In the genomic region with DNA sequence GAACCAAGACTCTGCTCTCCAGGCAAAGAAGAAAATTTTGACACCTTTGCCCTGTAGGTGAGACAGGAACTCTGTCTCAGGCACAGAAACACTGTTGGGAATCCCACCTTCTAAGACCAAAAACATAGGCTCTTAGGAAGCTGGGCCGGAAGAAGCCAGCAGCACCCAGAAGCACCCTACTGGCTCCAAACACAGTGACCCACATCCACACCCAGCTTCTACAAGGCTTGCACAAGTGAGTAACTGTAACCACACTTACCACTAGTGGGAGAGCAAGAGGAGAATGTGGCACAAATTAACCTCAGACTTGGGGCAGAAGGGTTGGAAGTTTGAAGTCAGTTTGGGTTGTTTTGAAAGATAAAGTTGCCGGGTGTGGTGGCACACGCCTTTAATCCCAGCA, we compare ENCODE assay signal across 8 mouse cellular contexts. TPM values are rescaled to one million over a fixed set of nuclear protein-coding genes. Genes with fewer than 3 reads are reported as not detected.
DNase-seq lines count a peak whose midpoint lies in the region; ATAC-seq and TF ChIP-seq lines count a peak whose summit lies in the region.

No protein-coding gene starts in this region.

- H3K9ac ChIP-seq in limb, embryonic 11.5 days (ENCODE audit: low read length) = no peak overlapping the region
- no peak overlapping the region for H3K9ac ChIP-seq in stomach, postnatal 0 days (ENCODE audit: low read length)

- 74% methylated on average over 3 of the region's 3 CpGs for WGBS in limb, embryonic 11.5 days
- WGBS in stomach, postnatal 0 days = 79% methylated on average over 3 of the region's 3 CpGs

- ATAC-seq in frontal cortex, adult (ENCODE audit: low TSS enrichment) = 0 out of 2 replicates have a peak, but pooled peaks have one; percentile 3
- no peak for ATAC-seq in limb, embryonic 11.5 days (ENCODE audit: insufficient number of reproducible peaks, low FRiP score, low TSS enrichment, low read depth)
- no peak for ATAC-seq in stomach, postnatal 0 days (ENCODE audit: low FRiP score, low TSS enrichment)

- no peak for TF ChIP-seq CTCF in testis, adult 2 months (IDR thresholded peaks at IDR 0.05; ENCODE audit: control insufficient read depth, insufficient read depth, insufficient replicate concordance, low read depth, low read length)
- TF ChIP-seq CTCF in stomach, postnatal 0 days (IDR thresholded peaks at IDR 0.05; ENCODE audit: low read depth) = peak; percentile 30; the same call in 1 of the 2 replicates

- no peak for TF ChIP-seq POLR2A in testis, adult 2 months (IDR thresholded peaks at IDR 0.05; ENCODE audit: control insufficient read depth, low read depth, low read length)

- no peaks in the 10 kb centered on the region for H3K9me3 ChIP-seq in limb, embryonic 11.5 days (ENCODE audit: control insufficient read depth, low read length)
- H3K9me3 ChIP-seq in stomach, postnatal 0 days (ENCODE audit: control insufficient read depth, low read length) = no peaks in the 10 kb centered on the region

- no peak overlapping the region for H3K4me3 ChIP-seq in testis, adult 2 months (ENCODE audit: control insufficient read depth, low read depth, low read length)
- H3K4me3 ChIP-seq in limb, embryonic 11.5 days (ENCODE audit: low read depth, low read length) = no peak overlapping the region
- H3K4me3 ChIP-seq in stomach, postnatal 0 days (ENCODE audit: low read depth, low read length) = no peak overlapping the region

- no peaks in the 10 kb centered on the region for H3K27me3 ChIP-seq in testis, adult 2 months (ENCODE audit: control insufficient read depth, insufficient read depth, low read length)
- no peaks in the 10 kb centered on the region for H3K27me3 ChIP-seq in limb, embryonic 11.5 days (ENCODE audit: control insufficient read depth, insufficient read depth, low read length)
- no peaks in the 10 kb centered on the region for H3K27me3 ChIP-seq in stomach, postnatal 0 days (ENCODE audit: control insufficient read depth, insufficient read depth, low read length)

- TF ChIP-seq EP300 in stomach, postnatal 0 days (optimal IDR thresholded peaks at IDR 0.05) = no peak

- H3K4me2 ChIP-seq in limb, embryonic 11.5 days (ENCODE audit: low read depth, severe bottlenecking) = no peak overlapping the region
- H3K4me2 ChIP-seq in stomach, postnatal 0 days (replicated peaks; ENCODE audit: low read depth) = no peak overlapping the region

- DNase-seq in frontal cortex, postnatal 14 days (ENCODE audit: low spot score in 2 of 2) = no peak
- no peak for DNase-seq in testis, postnatal 14 days (ENCODE audit: low spot score)
- DNase-seq in limb, embryonic 11.5 days (ENCODE audit: low spot score) = no peak
- DNase-seq in stomach, postnatal 0 days (ENCODE audit: low spot score) = no peak
- no peak for DNase-seq in cerebellum, adult 9-10 months
- DNase-seq in MN1 (ENCODE audit: low spot score) = no peak

- no peaks in the 10 kb centered on the region for H3K36me3 ChIP-seq in testis, adult 2 months (ENCODE audit: control insufficient read depth, insufficient read depth, low read length)
- no peaks in the 10 kb centered on the region for H3K36me3 ChIP-seq in limb, embryonic 11.5 days (ENCODE audit: control insufficient read depth, insufficient read depth, low read length)
- H3K36me3 ChIP-seq in stomach, postnatal 0 days (ENCODE audit: control insufficient read depth, insufficient read depth, low read length) = no peaks in the 10 kb centered on the region

- H3K4me1 ChIP-seq in testis, adult 2 months (ENCODE audit: control insufficient read depth, insufficient read depth, low read length) = peaks cover 6% of the 10 kb centered on the region
- H3K4me1 ChIP-seq in limb, embryonic 11.5 days (ENCODE audit: control insufficient read depth, insufficient read depth, low read length) = peaks cover 9% of the 10 kb centered on the region; the same call in 1 of the 2 replicates
- H3K4me1 ChIP-seq in stomach, postnatal 0 days (replicated peaks; ENCODE audit: control insufficient read depth, insufficient read depth) = 0 out of 2 replicates have a peak, but pooled peaks cover 4% of the 10 kb centered on the region

- H3K27ac ChIP-seq in testis, adult 2 months (ENCODE audit: control insufficient read depth, insufficient read depth, low read depth, low read length) = 0 out of 2 replicates have a peak overlapping the region, but pooled peaks have one; percentile 0
- peak overlapping the region; percentile 32; the same call in 1 of the 2 replicates for H3K27ac ChIP-seq in limb, embryonic 11.5 days (replicated peaks; ENCODE audit: low read depth, low read length)
- H3K27ac ChIP-seq in stomach, postnatal 0 days (replicated peaks) = peak overlapping the region; percentile 88

RNA-seq across cellular contexts. Expression of gene Stoml1, which starts 22.8 kb away (rescaled TPM):
- 11.0 and 11.5 TPM in 2 replicates for polyA plus RNA-seq in testis, adult 2 months (2012; rRNA removed)
- 19.2 and 24.3 TPM in 2 replicates for polyA plus RNA-seq in limb, embryonic 11.5 days (2014; fragmentation: Nextera tagmentation; extraction: Ambion mirVana)
- polyA plus RNA-seq in stomach, postnatal 0 days (2015; fragmentation: Nextera tagmentation; extraction: Ambion mirVana) = 19.9 and 20.4 TPM in 2 replicates

RNA-seq across cellular contexts. Expression of gene Pml, which starts 26.2 kb away (rescaled TPM):
- polyA plus RNA-seq in testis, adult 2 months (2012; rRNA removed) = 1.8 and 2.9 TPM in 2 replicates
- 18.7 and 19.6 TPM in 2 replicates for polyA plus RNA-seq in limb, embryonic 11.5 days (2014; fragmentation: Nextera tagmentation; extraction: Ambion mirVana)
- 5.2 and 6.7 TPM in 2 replicates for polyA plus RNA-seq in stomach, postnatal 0 days (2015; fragmentation: Nextera tagmentation; extraction: Ambion mirVana)

RNA-seq across cellular contexts. Expression of gene Loxl1, which starts 37.2 kb away (rescaled TPM):
- 18.5 and 21.0 TPM in 2 replicates for polyA plus RNA-seq in testis, adult 2 months (2012; rRNA removed)
- 15.1 and 16.0 TPM in 2 replicates for polyA plus RNA-seq in limb, embryonic 11.5 days (2014; fragmentation: Nextera tagmentation; extraction: Ambion mirVana)
- polyA plus RNA-seq in stomach, postnatal 0 days (2015; fragmentation: Nextera tagmentation; extraction: Ambion mirVana) = 49.3 and 63.7 TPM in 2 replicates

Comparison
In these comparisons a context has a peak if more than half of its experiments do, and no peak if none do; other contexts are left out.
1. H3K27ac ChIP-seq: peak in every context shown above with its lines; median percentile 88 in stomach, postnatal 0 days; 32 in limb, embryonic 11.5 days; 0 in testis, adult 2 months.